Mouse (Mus musculus): ENCODE data around the gene Vmac.

DNA sequence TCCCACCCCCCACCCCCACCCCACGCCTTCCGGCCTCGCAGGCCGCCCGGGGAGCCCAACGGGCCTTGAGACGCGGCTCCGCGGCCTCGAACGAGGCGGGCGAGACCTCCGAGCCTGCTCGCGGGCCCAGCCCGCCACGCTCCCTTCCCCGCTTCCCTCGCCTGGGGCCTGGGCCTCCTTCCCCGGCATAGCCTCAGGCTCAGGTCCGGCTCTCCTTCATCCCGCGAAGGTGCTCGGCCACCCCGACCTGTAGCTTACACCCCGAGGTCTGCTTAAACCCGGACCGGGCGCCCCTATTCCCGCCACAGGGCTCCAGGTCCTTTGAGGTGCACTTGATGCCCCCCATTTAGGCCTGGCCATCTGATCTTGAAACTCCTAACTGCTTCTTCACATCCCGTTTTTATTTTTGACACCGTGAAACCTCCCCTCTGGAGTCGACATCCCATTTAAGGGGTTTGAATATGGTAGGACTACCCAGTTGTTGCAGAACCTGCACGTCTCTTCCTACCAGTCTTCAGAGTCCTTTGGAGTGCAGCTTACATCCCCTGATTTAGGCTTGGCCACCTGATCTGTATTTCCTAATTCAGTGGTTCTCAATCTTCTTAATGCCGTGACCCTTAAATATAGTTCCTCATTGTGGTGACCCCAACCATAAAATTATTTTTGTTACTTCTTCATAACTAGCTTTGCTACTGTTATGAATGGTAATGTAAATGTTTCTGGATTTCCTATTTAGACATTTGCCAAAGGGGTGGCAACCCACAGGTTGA, 44.0 kb downstream of the Vmac start:
- no peak for TF ChIP-seq CTCF (conservative IDR thresholded peaks at IDR 0.05; ENCODE audit: insufficient read depth, insufficient read length, low read depth, low read length)
- no peak for TF ChIP-seq POLR2A (IDR thresholded peaks at IDR 0.05; ENCODE audit: low read depth, low read length)
